Mouse (Mus musculus) brain, embryonic 14.5 days (tissue): ENCODE data around the gene Rasl11b.

ENCODE experiments used
- CTCF ChIP-seq: fragments of 200-500 bp; IDR thresholded peaks from 2 replicates; pipeline ENCODE4 v1.5.1; 2012; ENCODE audit warnings: inconsistent platforms, mild to moderate bottlenecking, moderate library complexity, borderline replicate concordance; ENCODE audit not compliant: insufficient read depth, insufficient read length; ENCODE audit errors: extremely low read depth
- POLR2A ChIP-seq: fragments of 200-500 bp; IDR thresholded peaks from 2 replicates; pipeline ENCODE4 v1.6.1; 2012; ENCODE audit warnings: mild to moderate bottlenecking, inconsistent platforms, borderline replicate concordance; ENCODE audit not compliant: poor library complexity, insufficient read depth, insufficient read length, severe bottlenecking; ENCODE audit errors: extremely low read depth

- TF ChIP-seq POLR2A (no peak), CTCF (no peak)
Measured at GRCm38 (mm10) chr5:74233808-74234207, 38.7 kb downstream of the Rasl11b start.
